Mouse (Mus musculus): Measurements from ENCODE around the gene Ttll4. TPM values are rescaled to one million over a fixed set of nuclear protein-coding genes. Genes with fewer than 3 reads are reported as not detected.
A peak's percentile ranks its signal among the peaks of the same experiment; 100 is the strongest.

Ttll4 gene
- polyA plus RNA-seq, 1 experiment, result 5.1 TPM

GRCm38 (mm10) chr1:74632734-74633133 is 28.8 kb upstream of the Ttll4 start:
- no peak overlapping the region for H3K4me2 ChIP-seq (ENCODE audit: low read depth)
- H3K4me3 ChIP-seq, result no peak overlapping the region
- no peaks in the 10 kb centered on the region for H3K36me3 ChIP-seq (ENCODE audit: control insufficient read depth, insufficient read depth)
- no peaks in the 10 kb centered on the region for H3K27me3 ChIP-seq (ENCODE audit: control insufficient read depth, insufficient read depth, insufficient read length)
- no peaks in the 10 kb centered on the region for H3K79me2 ChIP-seq (ENCODE audit: control insufficient read depth, insufficient read depth)
- no peak for TF ChIP-seq REST (IDR thresholded peaks at IDR 0.05; ENCODE audit: insufficient read depth, insufficient read length)
- TF ChIP-seq POLR2AphosphoS2 (IDR thresholded peaks at IDR 0.05; ENCODE audit: insufficient read length, low read depth), result no peak
- TF ChIP-seq TCF3 (IDR thresholded peaks at IDR 0.05; ENCODE audit: insufficient read length, low read depth), result no peak
- no peak for TF ChIP-seq MYOD1 (IDR thresholded peaks at IDR 0.05; ENCODE audit: control insufficient read depth in 1 of 3, insufficient read length in 2 of 3, low read depth in 2 of 3)
- no peak for TF ChIP-seq SRF (IDR thresholded peaks at IDR 0.05; ENCODE audit: control insufficient read depth, insufficient read length, low read depth)
- no peak overlapping the region for H3ac ChIP-seq (ENCODE audit: control insufficient read depth, insufficient read length)

GRCm38 (mm10) chr1:74643524-74643923 is 18.0 kb upstream of the Ttll4 start:
- TF ChIP-seq POLR2AphosphoS2 (IDR thresholded peaks at IDR 0.05; ENCODE audit: insufficient read length, low read depth) (no peak), POLR2A (IDR thresholded peaks at IDR 0.05; ENCODE audit: insufficient read length, low read depth) (no peak), MAX (IDR thresholded peaks at IDR 0.05; ENCODE audit: low read depth) (no peak), USF1 (IDR thresholded peaks at IDR 0.05; ENCODE audit: low read depth) (no peak), MYOD1 (IDR thresholded peaks at IDR 0.05; ENCODE audit: control insufficient read depth in 1 of 3, insufficient read length in 2 of 3, low read depth in 2 of 3) (no peak), MYOG (IDR thresholded peaks at IDR 0.05; ENCODE audit: control insufficient read depth in 1 of 3, insufficient read depth in 1 of 3, insufficient read length in 2 of 3, low read depth in 2 of 3) (no peak), CEBPB (IDR thresholded peaks at IDR 0.05; ENCODE audit: insufficient read depth, poor library complexity, severe bottlenecking) (no peak), SRF (IDR thresholded peaks at IDR 0.05; ENCODE audit: control insufficient read depth, insufficient read length, low read depth) (no peak), TCF12 (IDR thresholded peaks at IDR 0.05; ENCODE audit: insufficient read depth, poor library complexity, severe bottlenecking) (no peak), E2F4 (IDR thresholded peaks at IDR 0.05; ENCODE audit: insufficient read depth) (no peak), REST (IDR thresholded peaks at IDR 0.05; ENCODE audit: insufficient read depth, insufficient read length) (no peak), TCF3 (IDR thresholded peaks at IDR 0.05; ENCODE audit: insufficient read length, low read depth) (no peak)
- no peaks in the 10 kb centered on the region for H3K36me3 ChIP-seq (ENCODE audit: control insufficient read depth, insufficient read depth)
- no peaks in the 10 kb centered on the region for H3K79me2 ChIP-seq (ENCODE audit: control insufficient read depth, insufficient read depth)
- no peak overlapping the region for H3K4me3 ChIP-seq
- H3ac ChIP-seq (ENCODE audit: control insufficient read depth, insufficient read length), result no peak overlapping the region
- H3K4me2 ChIP-seq (ENCODE audit: low read depth), result no peak overlapping the region
- H3K27me3 ChIP-seq (ENCODE audit: control insufficient read depth, insufficient read depth, insufficient read length), result peaks cover 5% of the 10 kb centered on the region

DNA sequence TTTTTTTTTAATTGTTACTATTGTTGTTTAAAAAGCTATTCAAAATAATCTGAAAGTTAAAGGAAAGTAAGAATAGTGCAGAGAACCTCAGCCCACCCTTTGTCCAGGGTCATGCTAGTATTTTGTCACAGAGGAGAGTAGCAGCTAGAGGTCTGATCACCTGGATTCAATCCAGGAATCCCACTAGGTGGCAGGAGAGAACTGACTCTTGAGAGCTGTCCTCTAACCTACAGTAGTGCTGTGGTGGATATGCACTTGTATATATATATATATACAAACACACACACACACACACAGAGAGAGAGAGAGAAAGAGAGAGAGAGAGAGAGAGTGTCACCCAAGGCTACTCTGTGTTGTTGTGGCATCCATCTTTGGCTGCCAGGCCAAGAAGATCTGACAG is 17.6 kb upstream of the Ttll4 start:
- Histone ChIP-seq H3K27me3 (ENCODE audit: control insufficient read depth, insufficient read depth, insufficient read length) (peaks cover 5% of the 10 kb centered on the region), H3K36me3 (ENCODE audit: control insufficient read depth, insufficient read depth) (no peaks in the 10 kb centered on the region), H3K79me2 (ENCODE audit: control insufficient read depth, insufficient read depth) (no peaks in the 10 kb centered on the region), H3ac (ENCODE audit: control insufficient read depth, insufficient read length) (no peak overlapping the region), H3K4me3 (no peak overlapping the region), H3K4me2 (ENCODE audit: low read depth) (no peak overlapping the region)
- TF ChIP-seq TCF12 (IDR thresholded peaks at IDR 0.05; ENCODE audit: insufficient read depth, poor library complexity, severe bottlenecking) (no peak), REST (IDR thresholded peaks at IDR 0.05; ENCODE audit: insufficient read depth, insufficient read length) (no peak), CEBPB (IDR thresholded peaks at IDR 0.05; ENCODE audit: insufficient read depth, poor library complexity, severe bottlenecking) (no peak), MYOD1 (IDR thresholded peaks at IDR 0.05; ENCODE audit: control insufficient read depth in 1 of 3, insufficient read length in 2 of 3, low read depth in 2 of 3) (no peak), E2F4 (IDR thresholded peaks at IDR 0.05; ENCODE audit: insufficient read depth) (no peak)

DNA sequence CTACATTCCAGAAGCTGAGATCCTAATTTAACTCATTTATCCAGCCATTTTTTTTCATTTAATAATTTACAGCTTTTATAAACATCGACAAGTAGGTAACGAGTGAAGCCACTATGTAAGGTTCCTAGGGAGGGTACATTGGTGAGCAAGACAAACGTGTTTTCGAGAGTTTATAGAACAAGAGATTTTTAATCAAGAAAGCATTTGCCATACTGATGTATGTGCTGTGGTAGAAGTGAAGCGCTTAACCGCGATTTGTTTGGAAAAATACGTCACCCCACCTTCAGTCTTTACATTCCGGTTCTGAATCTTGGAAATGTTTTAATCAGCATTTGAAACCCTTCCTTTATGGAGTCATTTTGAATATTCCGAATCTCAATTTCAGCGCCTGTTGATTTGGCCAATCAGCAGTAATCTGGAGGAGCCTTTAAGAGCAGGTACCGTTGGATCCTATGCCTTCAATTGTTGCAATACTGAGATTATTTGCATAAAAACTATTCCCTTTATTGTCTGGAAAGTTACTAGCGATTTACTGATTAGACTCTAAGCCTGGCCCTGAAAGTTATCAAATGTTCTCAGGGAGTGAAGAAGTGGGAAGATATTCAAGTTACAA is 814 bp downstream of the Ttll4 start:
- Histone ChIP-seq H3ac (ENCODE audit: control insufficient read depth, insufficient read length) (peak overlapping the region; percentile 20), H3K4me2 (ENCODE audit: low read depth) (peak overlapping the region; percentile 94)
- TF ChIP-seq MYOD1 (IDR thresholded peaks at IDR 0.05; ENCODE audit: control insufficient read depth in 1 of 3, insufficient read length in 2 of 3, low read depth in 2 of 3) (no peak), SRF (IDR thresholded peaks at IDR 0.05; ENCODE audit: control insufficient read depth, insufficient read length, low read depth) (no peak), CEBPB (IDR thresholded peaks at IDR 0.05; ENCODE audit: insufficient read depth, poor library complexity, severe bottlenecking) (no peak), MYOG (IDR thresholded peaks at IDR 0.05; ENCODE audit: control insufficient read depth in 1 of 3, insufficient read depth in 1 of 3, insufficient read length in 2 of 3, low read depth in 2 of 3) (no peak), TCF12 (IDR thresholded peaks at IDR 0.05; ENCODE audit: insufficient read depth, poor library complexity, severe bottlenecking) (no peak), TCF3 (IDR thresholded peaks at IDR 0.05; ENCODE audit: insufficient read length, low read depth) (no peak), POLR2AphosphoS2 (IDR thresholded peaks at IDR 0.05; ENCODE audit: insufficient read length, low read depth) (no peak), USF1 (IDR thresholded peaks at IDR 0.05; ENCODE audit: low read depth) (no peak), POLR2A (IDR thresholded peaks at IDR 0.05; ENCODE audit: insufficient read length, low read depth) (no peak), MAX (IDR thresholded peaks at IDR 0.05; ENCODE audit: low read depth) (no peak), E2F4 (IDR thresholded peaks at IDR 0.05; ENCODE audit: insufficient read depth) (no peak), REST (IDR thresholded peaks at IDR 0.05; ENCODE audit: insufficient read depth, insufficient read length) (no peak)

DNA sequence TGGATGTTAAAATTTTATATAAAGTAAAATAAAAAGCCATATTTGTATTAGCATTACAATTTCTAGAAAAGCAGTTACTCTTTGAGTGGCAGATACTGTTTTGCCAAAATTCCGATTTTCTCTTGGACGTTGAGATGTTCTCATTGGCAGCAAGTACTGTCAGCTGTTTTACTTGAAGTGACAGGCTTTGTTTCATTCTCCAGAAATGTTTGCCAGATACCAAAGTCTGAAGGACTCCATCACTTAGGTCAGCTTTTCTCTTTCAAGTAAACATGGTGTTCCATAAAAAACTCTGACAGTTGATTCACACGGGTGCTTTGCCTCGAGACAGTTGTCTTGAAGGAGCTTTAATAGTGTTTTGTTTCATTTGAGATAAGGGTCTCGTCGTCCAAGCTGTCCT is 3.6 kb downstream of the Ttll4 start:
- Histone ChIP-seq H3K36me3 (ENCODE audit: control insufficient read depth, insufficient read depth) (no peaks in the 10 kb centered on the region), H3K4me2 (ENCODE audit: low read depth) (no peak overlapping the region), H3ac (ENCODE audit: control insufficient read depth, insufficient read length) (no peak overlapping the region), H3K79me2 (ENCODE audit: control insufficient read depth, insufficient read depth) (peaks cover 61% of the 10 kb centered on the region), H3K4me3 (no peak overlapping the region), H3K27me3 (ENCODE audit: control insufficient read depth, insufficient read depth, insufficient read length) (no peaks in the 10 kb centered on the region)
- TF ChIP-seq POLR2AphosphoS2 (IDR thresholded peaks at IDR 0.05; ENCODE audit: insufficient read length, low read depth) (no peak), TCF3 (IDR thresholded peaks at IDR 0.05; ENCODE audit: insufficient read length, low read depth) (no peak), POLR2A (IDR thresholded peaks at IDR 0.05; ENCODE audit: insufficient read length, low read depth) (no peak), MYOG (IDR thresholded peaks at IDR 0.05; ENCODE audit: control insufficient read depth in 1 of 3, insufficient read depth in 1 of 3, insufficient read length in 2 of 3, low read depth in 2 of 3) (no peak), MYOD1 (IDR thresholded peaks at IDR 0.05; ENCODE audit: control insufficient read depth in 1 of 3, insufficient read length in 2 of 3, low read depth in 2 of 3) (no peak), E2F4 (IDR thresholded peaks at IDR 0.05; ENCODE audit: insufficient read depth) (no peak), CEBPB (IDR thresholded peaks at IDR 0.05; ENCODE audit: insufficient read depth, poor library complexity, severe bottlenecking) (no peak), USF1 (IDR thresholded peaks at IDR 0.05; ENCODE audit: low read depth) (no peak), MAX (IDR thresholded peaks at IDR 0.05; ENCODE audit: low read depth) (no peak), TCF12 (IDR thresholded peaks at IDR 0.05; ENCODE audit: insufficient read depth, poor library complexity, severe bottlenecking) (no peak), SRF (IDR thresholded peaks at IDR 0.05; ENCODE audit: control insufficient read depth, insufficient read length, low read depth) (no peak), REST (IDR thresholded peaks at IDR 0.05; ENCODE audit: insufficient read depth, insufficient read length) (no peak)

More for the DNA sequence above, 814 bp downstream of the Ttll4 start:
- no peaks in the 10 kb centered on the region for H3K27me3 ChIP-seq (ENCODE audit: control insufficient read depth, insufficient read depth, insufficient read length)
- peaks cover 50% of the 10 kb centered on the region for H3K79me2 ChIP-seq (ENCODE audit: control insufficient read depth, insufficient read depth)
- H3K36me3 ChIP-seq (ENCODE audit: control insufficient read depth, insufficient read depth), result no peaks in the 10 kb centered on the region
- peak overlapping the region; percentile 68 for H3K4me3 ChIP-seq
